Mouse (Mus musculus): ENCODE measurements around the gene Plcl1.
A peak's percentile ranks its signal among the peaks of the same experiment; 100 is the strongest.

Plcl1 gene

GRCm38 (mm10) chr1:55405272-55406022, at the start of gene Plcl1:
TSS of gene Plcl1 (plus strand) at chr1:55405921.
- peak; percentile 94 for DNase-seq (ENCODE audit: low read depth, low spot score)

- no peak for DNase-seq (ENCODE audit: low read depth, low spot score)
Observed at GRCm38 (mm10) chr1:55362634-55363033, 43.1 kb upstream of the Plcl1 start.

GRCm38 (mm10) chr1:55363044-55363565, 42.6 kb upstream of the Plcl1 start, which contains the start of gene Boll:
TSS of gene Boll (minus strand) at chr1:55363469.
- no peak for DNase-seq (ENCODE audit: low read depth, low spot score)

DNA sequence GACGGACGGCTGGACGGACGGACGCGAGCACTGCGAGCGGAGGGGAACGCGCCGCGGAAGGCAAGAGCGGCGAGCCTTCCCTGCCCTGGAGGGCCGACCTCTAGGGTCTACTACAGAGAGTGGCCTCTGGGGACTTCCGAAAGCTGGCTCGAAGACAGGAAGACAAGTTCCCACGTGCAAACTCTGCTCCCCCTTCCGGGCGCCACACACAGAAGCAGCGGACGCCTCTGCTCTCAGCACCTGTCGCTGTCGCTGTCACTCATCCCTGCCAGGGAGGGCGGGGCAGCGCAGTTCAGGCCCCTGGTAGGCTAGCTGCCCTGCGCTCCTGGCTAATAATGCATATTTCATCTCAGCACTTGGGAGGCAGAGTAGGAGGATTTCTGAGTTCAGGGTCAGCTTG, 42.1 kb upstream of the Plcl1 start:
- DNase-seq (ENCODE audit: low read depth, low spot score), result no peak

DNA sequence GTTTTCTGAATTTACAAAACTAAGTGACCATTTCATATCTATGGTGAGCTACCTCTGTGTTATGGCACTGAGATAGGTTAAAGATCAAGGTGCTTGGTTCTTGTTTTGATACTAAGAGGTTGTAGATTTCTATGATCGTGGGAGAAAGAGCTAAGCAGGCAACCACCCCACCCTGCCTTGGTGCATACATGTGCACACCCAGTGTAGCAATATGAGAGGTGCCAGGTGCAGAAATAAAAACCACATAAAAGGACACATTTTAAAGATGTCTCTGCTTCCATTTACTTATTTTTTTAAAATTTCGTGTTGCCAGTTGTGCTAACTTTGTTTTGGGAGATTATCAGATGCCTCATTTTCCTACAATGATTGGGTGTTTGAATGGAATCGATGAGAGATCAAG, 33.1 kb upstream of the Plcl1 start:
- no peak for DNase-seq (ENCODE audit: low read depth, low spot score)

DNA sequence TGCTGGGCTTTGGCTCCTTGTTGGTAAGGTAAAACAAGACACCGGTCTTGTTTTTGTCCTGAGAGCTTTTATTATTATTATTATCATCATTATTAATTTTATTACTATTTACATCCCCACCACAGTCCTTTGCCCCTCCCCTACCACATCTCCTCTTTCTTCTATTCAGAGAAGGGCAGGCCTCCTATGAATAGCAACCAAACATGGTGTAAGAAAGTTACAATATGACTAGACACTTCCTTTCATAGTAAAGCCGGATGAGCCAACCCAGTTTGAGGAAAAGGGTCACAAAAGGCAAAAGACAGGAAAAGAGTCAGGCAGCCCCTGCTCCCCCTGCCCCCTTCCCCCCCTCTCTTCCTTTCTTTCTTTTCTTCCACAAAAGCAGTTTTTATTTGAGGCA, 25.2 kb upstream of the Plcl1 start:
- no peak for DNase-seq (ENCODE audit: low read depth, low spot score)

DNA sequence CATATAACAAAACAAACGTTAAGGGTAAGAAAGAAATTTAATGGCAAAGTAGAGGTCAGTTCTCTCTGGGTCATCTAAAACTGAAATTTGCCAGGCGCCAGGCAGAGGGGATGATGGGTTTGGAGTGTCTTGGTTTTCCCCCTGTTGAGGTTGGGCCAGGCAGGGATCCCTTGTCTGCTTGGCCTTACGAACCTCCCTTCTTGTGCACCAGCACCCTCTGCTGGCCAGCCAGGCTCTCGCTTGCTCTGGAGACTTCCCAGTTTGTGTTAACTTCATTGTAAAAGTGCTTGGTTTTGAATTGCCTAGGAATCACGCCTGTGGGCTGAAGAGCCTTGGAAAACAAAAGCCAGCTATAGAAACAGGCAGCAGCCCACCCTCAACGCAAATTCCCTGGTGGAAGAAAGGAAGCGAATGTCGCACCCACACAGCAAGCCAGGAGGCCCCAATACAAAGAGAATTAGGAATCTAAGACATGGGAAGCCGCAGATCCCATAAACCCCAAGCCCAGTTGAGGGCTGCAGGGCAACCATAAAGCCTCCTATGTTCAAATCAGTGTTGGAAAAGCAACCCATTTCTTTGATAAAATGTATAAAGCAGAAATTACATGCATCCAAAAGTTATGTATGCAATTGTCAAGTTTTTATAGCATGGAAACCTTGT, 22.5 kb upstream of the Plcl1 start:
- DNase-seq (ENCODE audit: low read depth, low spot score), result no peak

GRCm38 (mm10) chr1:55399891-55400290, 5.8 kb upstream of the Plcl1 start:
- no peak for DNase-seq (ENCODE audit: low read depth, low spot score)

DNA sequence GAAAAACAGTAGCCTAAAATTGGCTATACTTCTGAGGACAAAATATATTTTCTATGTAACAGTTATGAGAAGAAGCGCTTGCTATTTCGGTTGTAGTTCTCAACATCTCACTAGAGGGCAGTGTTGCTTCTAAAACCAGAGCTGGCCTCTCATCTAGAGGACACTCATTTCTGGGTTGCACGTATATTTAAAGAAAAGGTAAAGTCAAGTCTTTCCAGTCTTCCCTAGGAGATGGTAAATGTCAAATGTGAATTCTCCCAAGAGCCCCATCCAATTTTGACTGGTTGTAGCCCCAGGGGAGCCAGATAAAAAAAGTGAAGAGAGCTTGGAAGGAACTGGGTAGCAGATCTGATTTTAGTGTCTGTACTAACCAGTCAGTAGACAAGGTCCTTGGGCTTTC, 1.3 kb upstream of the Plcl1 start:
- DNase-seq (ENCODE audit: low read depth, low spot score), result peak; percentile 72

- no peak for DNase-seq (ENCODE audit: low read depth, low spot score)
Observed at GRCm38 (mm10) chr1:55406023-55406413, 297 bp downstream of the Plcl1 start.

GRCm38 (mm10) chr1:55406531-55407375, 1.0 kb downstream of the Plcl1 start:
- DNase-seq (ENCODE audit: low read depth, low spot score), result no peak

DNA sequence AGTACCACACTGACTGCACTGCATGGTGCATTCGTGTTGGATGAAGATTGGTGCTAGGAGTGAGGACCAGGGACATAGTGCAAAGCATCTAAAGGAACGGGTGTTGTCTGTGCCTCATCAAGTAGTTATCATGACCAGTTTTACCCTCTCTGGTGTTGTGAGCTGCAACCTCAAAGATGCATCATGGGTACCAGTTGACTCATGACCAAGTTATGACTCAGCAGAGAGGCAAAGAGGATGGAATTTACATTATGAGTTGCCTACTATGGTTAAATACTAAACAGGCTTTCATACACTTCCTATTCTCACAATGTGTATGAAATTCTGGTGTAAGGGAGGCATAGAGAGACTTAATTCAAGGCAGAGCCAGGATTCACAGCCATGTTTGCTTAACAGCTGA, 4.9 kb downstream of the Plcl1 start:
- DNase-seq (ENCODE audit: low read depth, low spot score), result no peak

- no peak for DNase-seq (ENCODE audit: low read depth, low spot score)
Observed at GRCm38 (mm10) chr1:55411079-55411478, 5.4 kb downstream of the Plcl1 start.

DNA sequence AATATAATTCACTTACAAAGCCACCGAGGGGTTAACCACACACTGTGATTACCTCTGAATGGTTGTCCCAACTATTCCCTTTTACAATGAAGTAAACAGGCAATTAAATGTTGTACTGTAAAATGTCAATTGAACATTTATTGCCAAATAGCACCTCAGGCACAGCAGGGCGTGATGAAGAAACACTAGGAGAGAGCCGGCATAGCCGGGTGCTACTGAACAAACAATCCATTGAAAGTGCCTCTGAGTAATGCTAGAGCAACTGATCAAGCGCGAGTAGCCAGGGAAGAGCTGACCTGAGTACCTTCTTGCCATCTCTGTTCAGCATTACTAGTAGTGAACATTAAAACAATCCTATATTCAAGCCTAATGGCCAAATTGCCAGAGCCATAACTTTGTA, 6.8 kb downstream of the Plcl1 start:
- no peak for DNase-seq (ENCODE audit: low read depth, low spot score)

- DNase-seq (ENCODE audit: low read depth, low spot score), result no peak
Observed at GRCm38 (mm10) chr1:55413534-55413933, 7.8 kb downstream of the Plcl1 start.

DNA sequence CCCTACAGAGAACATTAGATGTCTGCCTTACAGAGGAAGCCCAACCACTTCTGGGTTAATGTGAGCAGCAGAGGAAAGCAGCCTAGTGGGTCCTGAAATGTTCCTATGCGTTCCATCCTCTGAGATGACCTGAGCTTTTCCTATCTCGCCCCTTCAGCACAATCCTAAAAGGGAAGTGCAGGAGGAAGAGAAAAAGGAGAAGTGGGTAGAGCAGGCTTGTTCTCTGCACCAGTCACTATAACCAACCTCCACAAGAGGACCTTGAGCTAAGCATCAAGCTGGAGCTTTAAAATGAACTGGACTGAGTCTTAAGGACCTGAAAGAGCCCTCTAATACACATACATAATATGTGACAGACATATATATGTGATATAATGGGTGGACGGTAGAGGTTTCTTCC, 13.2 kb downstream of the Plcl1 start:
- DNase-seq (ENCODE audit: low read depth, low spot score), result no peak

- no peak for DNase-seq (ENCODE audit: low read depth, low spot score)
Observed at GRCm38 (mm10) chr1:55427607-55428006, 21.9 kb downstream of the Plcl1 start.

GRCm38 (mm10) chr1:55429051-55429450, 23.3 kb downstream of the Plcl1 start:
- DNase-seq (ENCODE audit: low read depth, low spot score), result no peak

DNA sequence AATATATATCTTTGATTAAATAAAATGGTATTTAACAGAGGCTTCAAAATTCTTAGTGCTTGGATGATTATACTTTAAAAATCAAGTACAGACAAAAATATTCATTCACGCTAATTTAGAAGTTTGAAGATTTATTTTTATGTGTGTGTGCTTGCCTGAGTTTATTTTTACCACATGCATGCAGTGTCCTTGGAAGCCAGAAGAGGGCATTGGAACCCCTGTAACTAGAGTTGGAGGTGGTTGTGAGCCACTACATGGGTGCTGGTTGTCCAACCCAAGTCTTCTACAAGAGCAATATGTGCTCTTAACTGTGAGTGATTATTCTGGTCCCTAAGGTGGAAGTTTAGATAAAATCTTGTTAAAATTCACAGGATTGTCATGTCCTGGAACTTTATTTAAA, 24.0 kb downstream of the Plcl1 start:
- no peak for DNase-seq (ENCODE audit: low read depth, low spot score)

GRCm38 (mm10) chr1:55430587-55430986, 24.9 kb downstream of the Plcl1 start:
- no peak for DNase-seq (ENCODE audit: low read depth, low spot score)

- DNase-seq (ENCODE audit: low read depth, low spot score), result no peak
Observed at GRCm38 (mm10) chr1:55436589-55436988, 30.9 kb downstream of the Plcl1 start.

GRCm38 (mm10) chr1:55437095-55437494, 31.4 kb downstream of the Plcl1 start:
- no peak for DNase-seq (ENCODE audit: low read depth, low spot score)

Data from telencephalon, adult 2 months (tissue).